In the genomic region with DNA sequence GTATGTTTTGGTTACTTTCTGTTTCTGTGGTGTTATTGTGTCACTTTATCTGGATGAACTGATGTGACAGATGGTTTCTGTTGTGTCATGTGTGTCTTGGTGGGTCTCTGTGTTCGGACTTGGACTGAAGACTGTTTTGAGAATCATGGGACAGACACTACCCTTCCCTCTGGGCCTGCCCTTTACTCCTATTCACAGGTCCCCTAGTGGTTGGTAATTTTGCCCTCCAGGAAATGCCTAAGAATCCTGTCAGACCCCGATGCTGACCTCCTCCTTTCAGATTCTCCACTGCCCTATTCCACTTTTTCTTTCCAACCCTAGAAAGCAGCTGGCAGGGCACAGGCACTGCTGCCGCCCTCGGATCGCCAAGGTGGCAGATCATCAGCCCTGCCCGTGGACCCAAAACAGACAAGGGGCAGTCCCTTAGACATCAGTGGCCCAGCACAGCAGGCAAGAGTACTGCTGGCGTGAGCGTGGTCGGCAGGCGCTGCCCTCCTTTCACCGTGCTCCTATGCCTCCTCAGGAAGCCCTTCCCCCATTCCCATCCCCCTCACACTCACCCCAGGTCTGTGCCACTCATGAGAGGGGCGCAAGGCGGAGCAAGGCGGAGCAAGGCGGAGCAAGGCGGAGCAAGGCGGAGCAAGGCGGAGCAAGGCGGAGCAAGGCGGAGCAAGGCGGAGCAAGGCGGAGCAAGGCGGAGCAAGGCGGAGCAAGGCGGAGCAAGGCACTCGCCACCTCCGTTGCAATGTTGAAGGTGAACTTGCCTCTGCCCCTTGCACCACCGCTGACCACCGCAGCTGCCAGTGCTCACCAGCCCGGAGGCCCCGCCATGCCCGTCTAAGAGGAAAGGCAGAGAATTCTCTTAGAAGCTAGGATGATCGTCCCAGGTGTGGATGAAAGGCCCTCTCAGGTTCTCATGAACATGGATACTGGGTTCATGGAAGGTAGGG, we compare ENCODE assay signal across 8 mouse cellular contexts. TPM values are rescaled to one million over a fixed set of nuclear protein-coding genes. Genes with fewer than 3 reads are reported as not detected.
A peak's percentile ranks its signal among the peaks of the same experiment; 100 is the strongest.
DNase-seq lines count a peak whose midpoint lies in the region; ATAC-seq and TF ChIP-seq lines count a peak whose summit lies in the region.

No protein-coding gene starts in this region.

- H3K4me3 ChIP-seq in heart, embryonic 16.5 days (ENCODE audit: low read length), result peak overlapping the region; percentile 78
- H3K4me3 ChIP-seq in lung, adult 2 months (replicated peaks; ENCODE audit: extremely low read depth, low read depth, low read length), result peak overlapping the region; percentile 83
- peak overlapping the region; percentile 50 for H3K4me3 ChIP-seq in neural tube, embryonic 14.5 days (ENCODE audit: low read depth, low read length)
- H3K4me3 ChIP-seq in thymus, adult 2 months (ENCODE audit: control insufficient read depth, insufficient read depth, low read length), result peak overlapping the region; percentile 57

- H3K9ac ChIP-seq in heart, embryonic 16.5 days (ENCODE audit: low read length), result peak overlapping the region; percentile 82
- peak overlapping the region; percentile 65 for H3K9ac ChIP-seq in neural tube, embryonic 14.5 days (replicated peaks; ENCODE audit: low read depth, low read length)

- 2% methylated on average over 33 of the region's 33 CpGs for WGBS in heart, embryonic 16.5 days
- WGBS in lung, adult 2 months, result under 1% methylated on average over 33 of the region's 33 CpGs
- WGBS in neural tube, embryonic 14.5 days, result 2% methylated on average over 33 of the region's 33 CpGs
- WGBS in thymus, adult 2 months, result 2% methylated on average over 32 of the region's 33 CpGs

- H3K27me3 ChIP-seq in heart, embryonic 16.5 days (ENCODE audit: control insufficient read depth, insufficient read depth, low read length), result no peaks in the 10 kb centered on the region
- no peaks in the 10 kb centered on the region for H3K27me3 ChIP-seq in neural tube, embryonic 14.5 days (ENCODE audit: control insufficient read depth, insufficient read depth, low read length)
- H3K27me3 ChIP-seq in thymus, adult 2 months (ENCODE audit: control insufficient read depth, insufficient read depth, low read length), result no peaks in the 10 kb centered on the region

- H3K4me1 ChIP-seq in heart, embryonic 16.5 days (ENCODE audit: control insufficient read depth, insufficient read depth, low read length), result 0 out of 2 replicates have a peak, but pooled peaks cover 2% of the 10 kb centered on the region
- no peaks in the 10 kb centered on the region for H3K4me1 ChIP-seq in lung, adult 2 months (ENCODE audit: control insufficient read depth, insufficient read depth, low read length)
- no peaks in the 10 kb centered on the region for H3K4me1 ChIP-seq in neural tube, embryonic 14.5 days (ENCODE audit: control insufficient read depth, insufficient read depth, low read length)
- H3K4me1 ChIP-seq in thymus, adult 2 months (replicated peaks; ENCODE audit: control insufficient read depth, insufficient read depth, low read length), result peaks cover 6% of the 10 kb centered on the region

- 0 out of 2 replicates have a peak, but pooled peaks cover 3% of the 10 kb centered on the region for H3K9me3 ChIP-seq in heart, embryonic 16.5 days (replicated peaks; ENCODE audit: control insufficient read depth, low read length)
- no peaks in the 10 kb centered on the region for H3K9me3 ChIP-seq in neural tube, embryonic 14.5 days (ENCODE audit: control insufficient read depth, low read length)

- peak; percentile 94 for ATAC-seq in heart, embryonic 16.5 days (replicated peaks; ENCODE audit: extremely low read depth, insufficient read depth, low FRiP score)
- peak; percentile 97 for ATAC-seq in neural tube, embryonic 14.5 days (ENCODE audit: low read depth)

- no peaks in the 10 kb centered on the region for H3K36me3 ChIP-seq in heart, embryonic 16.5 days (ENCODE audit: control insufficient read depth, insufficient read depth)
- no peaks in the 10 kb centered on the region for H3K36me3 ChIP-seq in neural tube, embryonic 14.5 days (ENCODE audit: control insufficient read depth, insufficient read depth, low read length)
- no peaks in the 10 kb centered on the region for H3K36me3 ChIP-seq in thymus, adult 2 months (ENCODE audit: control insufficient read depth, insufficient read depth, low read length)

- DNase-seq in CD8-positive naive resting alpha-beta T cell, adult 2 months (ENCODE audit: low read depth in 2 of 2, low spot score in 2 of 2), result peak; percentile 12 to 51
- DNase-seq in adrenal gland, adult 8-10 months, result peak; percentile 37
- peak; percentile 83 for DNase-seq in embryo, embryonic 9.5 days (ENCODE audit: extremely low spot score)
- DNase-seq in kidney, postnatal 14 days, result peak; percentile 74
- peak; percentile 67 for DNase-seq in lung, adult 2 months
- DNase-seq in thymus, adult 2 months, result peak; percentile 64

- H3K4me2 ChIP-seq in heart, embryonic 16.5 days (ENCODE audit: low read depth, low read length), result peak overlapping the region; percentile 93
- peak overlapping the region; percentile 58 for H3K4me2 ChIP-seq in neural tube, embryonic 14.5 days (ENCODE audit: low read depth, low read length)

- TF ChIP-seq CTCF in lung, adult 2 months (IDR thresholded peaks at IDR 0.05; ENCODE audit: insufficient read depth, low read length), result no peak
- peak; percentile 66; the same call in 1 of the 2 replicates for TF ChIP-seq CTCF in thymus, adult 2 months (IDR thresholded peaks at IDR 0.05; ENCODE audit: borderline replicate concordance, control insufficient read depth, extremely low read depth, insufficient read depth, low read length, poor library complexity)

- TF ChIP-seq POLR2A in lung, adult 2 months (IDR thresholded peaks at IDR 0.05; ENCODE audit: borderline replicate concordance, extremely low read depth, low read depth, low read length), result peak; percentile 57; the same call in 1 of the 2 replicates
- 0 out of 2 replicates have a peak, but pooled peaks have one; percentile 16 for TF ChIP-seq POLR2A in thymus, adult 2 months (IDR thresholded peaks at IDR 0.05; ENCODE audit: control insufficient read depth, extremely low read depth, insufficient read depth, low read length, poor library complexity)

- H3K27ac ChIP-seq in heart, embryonic 16.5 days (ENCODE audit: low read length), result peak overlapping the region; percentile 66
- peak overlapping the region; percentile 80 for H3K27ac ChIP-seq in neural tube, embryonic 14.5 days (ENCODE audit: low read depth, low read length)
- H3K27ac ChIP-seq in thymus, adult 2 months (ENCODE audit: control insufficient read depth, insufficient read depth, low read length), result no peak overlapping the region

RNA-seq across cellular contexts. Expression of gene Zfp119b, which starts 17.5 kb away (rescaled TPM):
- 1 to 10 TPM; 2.9 to 7.1 (median 4.9) TPM for total RNA-seq in adrenal gland, adult 8-10 months (2022)
- polyA plus RNA-seq in heart, embryonic 16.5 days (2015; fragmentation: Nextera tagmentation; extraction: Ambion mirVana), result 4.9 and 6.5 TPM in 2 replicates
- 0.29 and 0.70 TPM in 2 replicates for polyA plus RNA-seq in lung, adult 2 months (2012; rRNA removed)
- 9.8 and 10.5 TPM in 2 replicates for polyA plus RNA-seq in neural tube, embryonic 14.5 days (2014; fragmentation: Nextera tagmentation; extraction: Ambion mirVana)
- 0.17 and 0.23 TPM in 2 replicates for polyA plus RNA-seq in thymus, adult 2 months (2012; rRNA removed)

RNA-seq across cellular contexts. Expression of gene Ebi3, which starts 20.6 kb away (rescaled TPM):
- 1 to 10 TPM in 3 of 4 experiments, under 1 TPM in 1; 0.49 to 2.0 (median 1.5) TPM for total RNA-seq in adrenal gland, adult 8-10 months (2022)
- 1.4 and 1.7 TPM in 2 replicates for polyA plus RNA-seq in heart, embryonic 16.5 days (2015; fragmentation: Nextera tagmentation; extraction: Ambion mirVana)
- polyA plus RNA-seq in lung, adult 2 months (2012; rRNA removed), result 7.3 and 12.4 TPM in 2 replicates
- 6.7 and 7.1 TPM in 2 replicates for polyA plus RNA-seq in neural tube, embryonic 14.5 days (2014; fragmentation: Nextera tagmentation; extraction: Ambion mirVana)
- polyA plus RNA-seq in thymus, adult 2 months (2012; rRNA removed), result 24.5 and 25.9 TPM in 2 replicates

RNA-seq across cellular contexts. Expression of gene Yju2, which starts 27.1 kb away (rescaled TPM):
- 10 to 100 TPM; 18.6 to 21.4 (median 20.3) TPM for total RNA-seq in adrenal gland, adult 8-10 months (2022)
- polyA plus RNA-seq in heart, embryonic 16.5 days (2015; fragmentation: Nextera tagmentation; extraction: Ambion mirVana), result 18.4 and 19.3 TPM in 2 replicates
- 8.8 and 9.5 TPM in 2 replicates for polyA plus RNA-seq in lung, adult 2 months (2012; rRNA removed)
- 17.9 and 18.0 TPM in 2 replicates for polyA plus RNA-seq in neural tube, embryonic 14.5 days (2014; fragmentation: Nextera tagmentation; extraction: Ambion mirVana)
- 16.9 and 17.3 TPM in 2 replicates for polyA plus RNA-seq in thymus, adult 2 months (2012; rRNA removed)

RNA-seq across cellular contexts. Expression of gene Shd, which starts 38.4 kb away (rescaled TPM):
- 1 to 10 TPM; 1.7 to 4.8 (median 3.0) TPM for total RNA-seq in adrenal gland, adult 8-10 months (2022)
- polyA plus RNA-seq in heart, embryonic 16.5 days (2015; fragmentation: Nextera tagmentation; extraction: Ambion mirVana), result 6.6 and 6.9 TPM in 2 replicates
- 1.6 and 1.9 TPM in 2 replicates for polyA plus RNA-seq in lung, adult 2 months (2012; rRNA removed)
- 158 and 218 TPM in 2 replicates for polyA plus RNA-seq in neural tube, embryonic 14.5 days (2014; fragmentation: Nextera tagmentation; extraction: Ambion mirVana)
- polyA plus RNA-seq in thymus, adult 2 months (2012; rRNA removed), result 0.59 and 1.9 TPM in 2 replicates

RNA-seq across cellular contexts. Expression of gene Zfp959, which starts 39.9 kb away (rescaled TPM):
- 1 to 10 TPM; 3.7 to 9.2 (median 6.3) TPM for total RNA-seq in adrenal gland, adult 8-10 months (2022)
- polyA plus RNA-seq in heart, embryonic 16.5 days (2015; fragmentation: Nextera tagmentation; extraction: Ambion mirVana), result 9.2 and 10.1 TPM in 2 replicates
- 0.96 and 1.2 TPM in 2 replicates for polyA plus RNA-seq in lung, adult 2 months (2012; rRNA removed)
- polyA plus RNA-seq in neural tube, embryonic 14.5 days (2014; fragmentation: Nextera tagmentation; extraction: Ambion mirVana), result 16.1 and 17.1 TPM in 2 replicates
- polyA plus RNA-seq in thymus, adult 2 months (2012; rRNA removed), result 1.6 and 1.9 TPM in 2 replicates

Comparison
In these comparisons a context has a peak if more than half of its experiments do, and no peak if none do; other contexts are left out.
1. DNase-seq: peak in every context shown above with its lines; median percentile 83 in embryo, embryonic 9.5 days; 74 in kidney, postnatal 14 days; 67 in lung, adult 2 months; 64 in thymus, adult 2 months; 37 in adrenal gland, adult 8-10 months; 32 in CD8-positive naive resting alpha-beta T cell, adult 2 months.